Mouse (Mus musculus): ENCODE data around the gene Glis1.

The Glis1 gene

DNA sequence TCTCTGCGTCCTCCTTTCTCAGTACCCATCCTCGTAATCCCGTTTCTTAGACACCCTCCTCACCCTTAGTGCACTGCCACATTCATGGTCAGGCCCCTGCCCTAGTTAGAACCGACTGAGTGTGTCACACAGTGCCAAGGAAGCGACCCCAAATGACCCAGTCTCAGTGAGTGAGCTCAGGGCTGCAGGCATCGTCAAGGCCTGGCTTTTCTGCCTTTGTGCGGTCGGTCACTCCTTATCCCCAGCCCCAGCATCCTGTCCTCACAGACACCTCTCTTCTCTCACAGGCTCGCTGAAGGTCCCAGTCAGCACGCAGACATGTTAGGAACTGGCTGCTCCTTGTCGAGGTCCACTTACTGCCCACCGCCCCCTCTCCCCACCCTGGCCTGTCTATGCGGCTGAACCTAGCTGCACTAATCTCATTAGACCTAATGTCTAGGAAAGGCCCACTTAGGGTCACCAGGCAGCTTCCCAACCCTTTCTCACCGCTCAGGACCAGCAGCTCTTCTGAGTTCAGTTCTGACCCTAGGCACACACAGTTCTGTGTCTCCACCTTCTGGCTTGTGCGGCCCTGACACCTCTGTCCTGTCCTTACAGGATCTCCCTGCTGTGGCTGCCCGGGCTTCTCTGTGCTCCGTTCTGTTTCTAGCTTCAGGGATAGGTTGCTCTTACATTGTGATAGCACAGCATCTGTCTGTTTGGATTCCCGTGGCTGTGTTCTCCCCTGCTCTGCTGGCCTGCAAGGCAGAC is 18.1 kb downstream of the Glis1 start:
- DNase-seq (ENCODE audit: low read depth), result peak; percentile 69

GRCm38 (mm10) chr4:107453141-107453984 is 19.0 kb downstream of the Glis1 start:
- DNase-seq (ENCODE audit: low read depth), result peak; percentile 99

DNA sequence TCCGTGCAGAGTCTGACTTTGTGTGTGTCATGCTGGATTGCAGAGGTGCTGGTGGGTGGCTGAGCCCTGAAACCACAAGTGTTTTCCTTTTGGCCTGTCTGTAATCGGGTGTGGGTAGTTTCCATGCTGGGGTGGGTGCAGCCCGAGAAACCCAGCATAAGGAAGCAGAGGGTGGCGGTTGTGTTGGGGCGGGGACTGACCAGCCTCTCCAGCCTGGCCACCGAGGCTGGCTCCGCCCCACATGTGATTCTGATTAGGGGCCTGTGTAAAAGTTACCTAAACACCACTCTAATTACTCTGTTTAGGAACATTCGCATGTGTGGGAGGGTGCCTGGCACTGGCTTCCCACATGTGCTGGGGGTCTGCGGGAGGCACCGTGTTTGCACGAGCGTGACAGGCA is 23.2 kb downstream of the Glis1 start:
- peak; percentile 97 for DNase-seq (ENCODE audit: low read depth)

DNA sequence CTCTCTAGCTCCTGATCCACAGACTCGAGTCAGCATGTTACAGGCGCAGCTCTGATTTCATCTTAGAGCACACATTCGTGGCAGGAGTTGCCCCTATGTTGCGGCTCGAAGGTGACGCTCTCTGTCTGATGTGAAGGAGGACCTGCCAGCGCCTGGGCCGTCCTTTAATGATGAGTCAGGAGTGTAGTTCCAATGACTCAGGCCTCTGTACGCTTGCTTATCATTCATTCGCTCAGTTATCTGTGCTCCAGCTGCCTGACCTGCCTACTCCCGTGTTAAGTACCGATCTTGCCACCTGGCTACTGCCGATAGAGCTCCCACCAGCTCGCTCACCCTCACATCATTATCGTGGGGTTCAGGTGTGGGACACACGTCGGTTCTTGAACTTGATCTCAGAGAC is 24.5 kb downstream of the Glis1 start:
- DNase-seq (ENCODE audit: low read depth), result peak; percentile 71

GRCm38 (mm10) chr4:107459461-107459860 is 25.1 kb downstream of the Glis1 start:
- DNase-seq (ENCODE audit: low read depth), result peak; percentile 58

DNA sequence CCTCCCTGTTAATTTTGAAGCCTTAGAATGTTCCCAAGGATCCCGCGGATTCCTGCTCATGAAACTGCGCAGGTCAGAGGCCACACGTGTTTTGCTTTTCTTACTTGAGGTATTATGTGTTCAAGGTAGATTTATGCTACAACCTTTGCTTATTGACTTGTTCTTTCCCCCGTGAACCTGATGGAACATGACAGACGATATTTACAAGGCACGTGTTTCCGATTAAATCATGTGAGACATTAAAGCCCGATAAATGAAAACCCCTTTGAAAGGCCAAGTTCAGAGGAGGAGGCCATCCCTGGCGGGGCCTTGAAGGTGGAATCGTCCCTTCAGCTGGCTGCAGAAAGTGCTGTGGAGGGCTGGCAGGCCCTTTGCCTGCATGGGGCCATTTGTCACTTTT is 26.1 kb downstream of the Glis1 start:
- DNase-seq (ENCODE audit: low read depth), result no peak

GRCm38 (mm10) chr4:107467831-107468230 is 33.4 kb downstream of the Glis1 start:
- DNase-seq (ENCODE audit: low read depth), result no peak

GRCm38 (mm10) chr4:107468264-107468663 is 33.9 kb downstream of the Glis1 start:
- DNase-seq (ENCODE audit: low read depth), result peak; percentile 93

GRCm38 (mm10) chr4:107468768-107469167 is 34.4 kb downstream of the Glis1 start:
- peak; percentile 58 for DNase-seq (ENCODE audit: low read depth)

- no peak for DNase-seq (ENCODE audit: low read depth)
Observed at GRCm38 (mm10) chr4:107476266-107476665, 41.9 kb downstream of the Glis1 start.

GRCm38 (mm10) chr4:107479015-107479414 is 44.6 kb downstream of the Glis1 start:
- peak; percentile 57 for DNase-seq (ENCODE audit: low read depth)

GRCm38 (mm10) chr4:107482541-107482940 is 48.1 kb downstream of the Glis1 start:
- DNase-seq (ENCODE audit: low read depth), result no peak

GRCm38 (mm10) chr4:107483556-107484220 is 49.3 kb downstream of the Glis1 start:
- DNase-seq (ENCODE audit: low read depth), result no peak

DNA sequence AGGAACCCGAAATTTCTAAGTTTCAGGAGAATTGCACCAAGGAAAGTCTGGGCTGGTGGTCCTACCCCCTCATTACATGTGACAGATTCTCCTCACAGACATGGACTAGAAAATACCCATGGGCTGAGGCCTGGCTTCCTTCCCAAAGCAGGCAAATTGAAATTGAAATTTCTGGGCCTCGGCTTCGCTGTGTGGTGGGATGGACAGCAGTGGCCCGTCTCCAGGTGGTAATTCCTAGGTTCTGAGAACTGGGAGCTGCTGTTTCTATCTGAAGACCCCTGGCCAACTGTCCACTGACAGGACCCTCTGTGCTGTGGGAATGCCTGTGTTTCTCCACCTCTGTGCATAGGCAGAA is 49.8 kb downstream of the Glis1 start:
- no peak for DNase-seq (ENCODE audit: low read depth)

GRCm38 (mm10) chr4:107485903-107486302 is 51.5 kb downstream of the Glis1 start:
- DNase-seq (ENCODE audit: low read depth), result peak; percentile 57

DNA sequence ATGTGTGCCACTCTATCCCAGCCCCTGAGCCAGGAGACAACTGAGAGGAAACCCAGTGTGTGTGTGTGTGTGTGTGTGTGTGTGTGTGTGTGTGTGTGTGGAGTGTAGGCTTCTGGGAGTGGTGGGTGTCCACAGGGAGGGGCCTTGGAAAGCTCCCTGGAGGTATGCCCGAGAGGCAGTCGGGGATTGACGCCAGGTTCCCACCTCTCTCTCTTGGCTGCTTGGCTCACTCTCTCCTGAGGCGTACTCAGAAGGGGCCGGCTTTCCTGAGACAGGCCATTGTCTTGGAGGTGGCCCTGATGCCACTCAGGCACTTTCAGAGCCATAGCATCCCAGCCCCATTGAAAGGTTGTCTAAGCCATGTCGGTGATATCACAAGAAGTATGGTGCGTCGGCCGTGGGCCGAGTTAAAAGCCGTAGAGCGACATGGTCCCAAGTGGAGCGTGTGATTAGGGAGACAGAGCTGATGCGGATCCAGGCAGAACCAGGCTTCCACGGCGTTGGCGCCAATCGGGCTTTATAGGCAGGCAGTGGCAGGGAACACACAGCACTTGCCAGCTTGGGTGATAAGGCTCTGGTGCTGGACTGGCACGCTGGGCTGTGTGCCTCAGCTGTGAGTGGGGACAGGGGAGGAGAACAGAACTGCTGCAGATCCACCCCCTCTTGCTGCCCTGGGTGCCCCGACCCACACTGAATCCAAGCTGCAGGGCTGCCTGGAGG is 54.9 kb downstream of the Glis1 start:
- DNase-seq (ENCODE audit: low read depth), result peak; percentile 48

DNA sequence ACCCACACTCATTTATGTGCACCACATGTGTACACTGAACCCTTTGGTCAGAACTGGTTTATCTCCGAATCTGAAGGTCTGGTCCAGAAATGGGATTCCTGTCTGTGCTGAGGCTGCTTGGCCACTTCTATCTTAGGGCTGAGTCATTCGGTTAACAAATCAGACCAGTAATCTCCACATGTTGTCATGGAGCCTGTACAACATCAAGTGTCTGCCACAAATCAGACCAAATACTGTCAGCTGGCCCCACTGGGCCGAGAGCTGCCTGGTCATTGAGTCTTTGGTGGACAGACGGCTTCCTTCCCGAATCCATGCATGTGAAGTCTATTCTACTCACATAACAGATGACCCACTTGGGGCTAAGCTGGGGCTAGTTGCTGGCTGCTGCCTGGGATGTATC is 58.6 kb downstream of the Glis1 start:
- DNase-seq (ENCODE audit: low read depth), result peak; percentile 83

DNA sequence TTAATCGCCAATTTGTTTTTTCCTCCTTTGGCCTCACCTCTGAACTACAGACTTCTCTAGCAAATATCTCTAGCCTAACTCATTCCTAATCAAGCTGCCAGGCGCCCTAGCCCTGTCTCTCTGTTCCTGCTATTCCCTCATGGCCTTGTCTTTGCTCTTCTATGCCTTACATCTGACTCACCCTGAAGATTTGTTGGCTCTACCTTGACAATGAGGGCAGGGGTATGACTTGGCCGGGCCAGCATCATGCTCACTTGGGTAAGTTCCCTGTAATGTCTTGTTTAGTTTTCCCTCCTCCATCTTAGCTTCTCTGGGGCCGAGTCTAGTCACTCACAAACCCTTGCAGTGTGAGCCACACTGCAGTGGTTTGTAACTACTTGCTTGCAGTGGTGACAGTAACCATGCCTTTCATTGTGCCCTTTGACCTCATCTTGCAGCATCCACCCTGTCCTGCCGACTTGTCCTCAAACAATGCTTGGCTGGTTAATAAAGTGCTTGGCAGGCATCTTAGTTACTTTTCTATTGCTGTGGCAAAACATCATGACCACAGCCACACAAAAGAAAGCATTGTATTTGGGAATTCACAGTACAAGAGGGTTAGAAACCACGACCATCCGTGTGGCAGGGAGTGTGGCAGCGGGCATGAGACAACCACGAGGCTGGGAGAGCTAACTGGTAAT is 61.5 kb downstream of the Glis1 start:
- DNase-seq (ENCODE audit: low read depth), result peak; percentile 63

DNA sequence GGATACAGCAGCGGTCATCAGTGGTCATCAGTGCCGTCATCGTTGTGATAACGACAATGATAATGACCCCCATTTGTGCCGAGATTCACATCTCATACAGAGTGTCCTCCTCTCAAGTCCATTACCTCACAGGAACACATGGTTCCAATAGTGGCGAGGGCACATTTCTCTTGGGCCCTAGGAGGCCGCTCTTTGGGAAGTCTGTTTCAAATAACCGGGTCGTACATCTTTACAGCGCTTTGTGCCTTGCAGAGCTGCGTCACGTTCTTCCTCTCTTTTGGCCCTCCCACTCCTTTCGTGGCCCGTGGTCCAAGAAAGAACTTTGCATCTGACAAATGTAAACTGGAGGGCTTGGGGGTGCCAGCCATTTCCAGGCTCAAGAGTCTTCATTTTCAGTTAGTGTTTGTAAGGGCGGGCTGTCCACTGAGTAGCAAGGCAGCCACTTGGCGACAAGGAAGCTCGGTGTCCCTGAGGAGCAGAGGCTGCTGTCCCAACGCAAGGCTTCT is 63.1 kb downstream of the Glis1 start:
- DNase-seq (ENCODE audit: low read depth), result no peak

DNA sequence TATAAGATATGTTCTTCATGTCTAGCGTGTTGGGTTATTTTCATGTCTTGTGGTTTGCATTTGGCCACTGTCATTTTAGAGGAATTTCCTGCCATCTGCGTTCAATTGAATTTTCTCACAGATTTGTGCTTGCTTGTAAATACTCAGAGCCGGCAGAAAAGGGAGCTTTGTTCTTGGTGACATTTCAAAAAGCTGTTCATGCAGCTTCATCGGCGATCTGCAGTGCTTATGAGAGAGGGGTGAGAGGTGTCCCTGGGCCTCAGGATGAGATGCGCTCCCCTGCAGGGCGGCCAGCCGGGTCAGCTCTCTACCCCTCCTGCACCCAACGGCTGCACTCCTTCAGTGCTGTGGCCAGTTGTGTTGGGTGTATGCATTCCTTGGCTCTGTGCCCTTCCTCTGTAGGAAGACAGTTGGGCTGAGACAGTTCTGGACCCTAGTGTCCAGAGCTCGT is 68.2 kb downstream of the Glis1 start:
- DNase-seq (ENCODE audit: low read depth), result peak; percentile 91

DNA sequence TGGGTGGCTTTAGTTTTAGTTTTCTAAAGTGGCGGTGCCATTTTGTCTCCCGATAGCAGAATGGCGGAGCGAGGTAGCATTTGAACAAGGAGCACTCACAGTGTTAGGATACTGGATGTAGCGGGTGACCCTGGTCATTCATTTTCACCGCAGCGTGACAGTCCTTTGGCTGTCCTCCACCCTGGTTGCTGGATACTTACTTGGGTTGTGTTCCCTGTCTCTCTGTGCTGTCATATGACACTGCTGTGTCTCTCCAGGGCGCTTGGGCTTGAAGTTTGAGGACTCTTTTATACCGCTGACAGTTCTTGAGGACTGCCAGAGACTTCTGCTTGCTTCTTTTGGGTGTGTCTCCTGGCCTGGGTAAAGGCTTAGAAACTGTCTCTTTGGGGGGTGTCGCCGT is 80.6 kb downstream of the Glis1 start:
- no peak for DNase-seq (ENCODE audit: low read depth)

All from NIH3T3 (cell line).